Mouse (Mus musculus) thymus, postnatal 10 days (tissue): ENCODE results near the gene Dapk3.

Experiments
- DNase-seq, 2 experiments: peaks; one replicate each; pipeline ENCODE4 v3.0.0; 2021; ENCODE audit warnings: low spot score in 2 of 2

Dapk3 gene

GRCm38 (mm10) chr10:81238618-81239017, 55.8 kb downstream of the Dapk3 start:
- no peak for DNase-seq

- DNase-seq, result peak; percentile 53 to 82
Observed at GRCm38 (mm10) chr10:81240876-81241275, 58.1 kb downstream of the Dapk3 start.

- peak; percentile 45 to 54 for DNase-seq
Observed at GRCm38 (mm10) chr10:81242021-81242420, 59.2 kb downstream of the Dapk3 start.
